Mouse (Mus musculus) myocyte (in vitro differentiated cells): ENCODE results near the gene Mettl5. TPM values are rescaled to one million over a fixed set of nuclear protein-coding genes. Genes with fewer than 3 reads are reported as not detected.

Experiments used
- H3K27me3 ChIP-seq: one replicate; pipeline ENCODE4 v1.6.1; 2011; ENCODE audit not compliant: control insufficient read depth, insufficient read depth, insufficient read length
- H3K36me3 ChIP-seq: one replicate; pipeline ENCODE4 v1.6.1; 2011; ENCODE audit not compliant: control insufficient read depth, insufficient read depth
- H3K4me2 ChIP-seq: one replicate; pipeline ENCODE4 v1.6.1; 2011; ENCODE audit warnings: low read depth, control low read depth
- H3K4me3 ChIP-seq: one replicate; pipeline ENCODE4 v1.5.1; 2011; ENCODE audit warnings: mild to moderate bottlenecking, control low read depth, moderate library complexity
- H3K79me2 ChIP-seq: one replicate; pipeline ENCODE4 v1.6.1; 2011; ENCODE audit not compliant: control insufficient read depth, insufficient read depth
- H3ac ChIP-seq: one replicate; pipeline ENCODE4 v1.6.1; 2011; ENCODE audit not compliant: control insufficient read depth, insufficient read length
- CEBPB ChIP-seq: IDR thresholded peaks from 2 replicates; pipeline ENCODE4 v1.6.1; 2011; ENCODE audit warnings: mild to moderate bottlenecking, moderate library complexity; ENCODE audit not compliant: poor library complexity, insufficient read depth, severe bottlenecking
- E2F4 ChIP-seq: IDR thresholded peaks from one replicate; pipeline ENCODE4 v1.6.1; 2011; ENCODE audit warnings: mild to moderate bottlenecking, control low read depth, moderate library complexity; ENCODE audit not compliant: insufficient read depth
- MAX ChIP-seq: IDR thresholded peaks from one replicate; pipeline ENCODE4 v1.6.1; 2011; ENCODE audit warnings: low read depth, mild to moderate bottlenecking, control low read depth
- MYOD1 ChIP-seq, 3 experiments: IDR thresholded peaks; one replicate each; pipeline ENCODE4 v1.6.1; 2011; ENCODE audit warnings: control low read depth in 2 of 3, low read depth in 2 of 3, mild to moderate bottlenecking in 2 of 3, moderate library complexity in 1 of 3; ENCODE audit not compliant: insufficient read length in 2 of 3, control insufficient read depth in 1 of 3
- MYOG ChIP-seq, 3 experiments: IDR thresholded peaks; one replicate each; pipeline ENCODE4 v1.6.1; 2011; ENCODE audit warnings: control low read depth in 2 of 3, low read depth in 2 of 3, mild to moderate bottlenecking in 2 of 3; ENCODE audit not compliant: insufficient read length in 2 of 3, control insufficient read depth in 1 of 3, insufficient read depth in 1 of 3
- POLR2A ChIP-seq: IDR thresholded peaks from one replicate; pipeline ENCODE4 v1.6.1; 2011; ENCODE audit warnings: low read depth, mild to moderate bottlenecking, control low read depth, moderate library complexity; ENCODE audit not compliant: insufficient read length
- POLR2AphosphoS2 ChIP-seq: IDR thresholded peaks from one replicate; pipeline ENCODE4 v1.6.1; 2011; ENCODE audit warnings: low read depth, control low read depth; ENCODE audit not compliant: insufficient read length
- REST ChIP-seq: IDR thresholded peaks from one replicate; pipeline ENCODE4 v1.6.1; 2011; ENCODE audit warnings: mild to moderate bottlenecking, control low read depth, moderate library complexity; ENCODE audit not compliant: insufficient read depth, insufficient read length
- SRF ChIP-seq: IDR thresholded peaks from one replicate; pipeline ENCODE4 v1.6.1; 2011; ENCODE audit warnings: low read depth; ENCODE audit not compliant: control insufficient read depth, insufficient read length
- TCF12 ChIP-seq: IDR thresholded peaks from one replicate; pipeline ENCODE4 v1.6.1; 2011; ENCODE audit warnings: mild to moderate bottlenecking, control low read depth; ENCODE audit not compliant: poor library complexity, insufficient read depth, severe bottlenecking
- TCF3 ChIP-seq: IDR thresholded peaks from one replicate; pipeline ENCODE4 v1.6.1; 2011; ENCODE audit warnings: low read depth, control low read depth; ENCODE audit not compliant: insufficient read length
- USF1 ChIP-seq: IDR thresholded peaks from one replicate; pipeline ENCODE4 v1.6.1; 2011; ENCODE audit warnings: low read depth, mild to moderate bottlenecking, control low read depth, moderate library complexity
- polyA plus RNA-seq: library from polyadenylated mRNA; unstranded; fragments of >200 nt; fragmentation: generic; extraction: Trizol; gene quantifications from one replicate; pipeline ENCODE4 v1.2.1, GENCODE M21; 2012; ENCODE audit warnings: missing spikeins

The Mettl5 gene
- polyA plus RNA-seq, 1 experiment = 14.3 TPM

DNA sequence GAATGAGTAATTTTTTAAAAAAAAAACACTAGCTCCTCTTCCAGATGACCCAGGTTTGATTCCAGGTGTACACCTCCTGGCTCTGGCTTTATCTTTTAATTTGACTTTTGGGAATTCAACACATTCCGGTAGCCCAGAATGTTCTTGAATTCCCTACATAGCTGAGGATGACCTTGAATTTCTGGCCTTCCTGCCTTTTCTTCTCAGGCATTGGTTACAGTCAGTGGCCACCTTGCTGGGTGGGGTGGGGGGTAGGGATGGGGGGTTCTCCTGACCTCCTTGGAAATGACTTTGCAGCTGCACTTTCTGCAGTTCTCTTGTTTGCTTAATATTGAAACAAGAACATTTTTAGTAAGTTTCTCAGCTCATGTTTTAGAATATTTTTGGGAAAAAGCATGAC is 7.7 kb upstream of the Mettl5 start:
- H3K4me2 ChIP-seq = no peak overlapping the region
- TF ChIP-seq REST (no peak), MAX (no peak), CEBPB (no peak), TCF12 (no peak), E2F4 (no peak), MYOG (IDR thresholded peaks at IDR 0.05; ENCODE audit: control insufficient read depth in 1 of 3, insufficient read depth in 1 of 3, insufficient read length in 2 of 3, low read depth in 2 of 3) (no peak), POLR2AphosphoS2 (no peak)
- H3K36me3 ChIP-seq = no peaks in the 10 kb centered on the region
- H3ac ChIP-seq = no peak overlapping the region
- H3K4me3 ChIP-seq = no peak overlapping the region
- H3K27me3 ChIP-seq = no peaks in the 10 kb centered on the region
- peaks cover 7% of the 10 kb centered on the region for H3K79me2 ChIP-seq

DNA sequence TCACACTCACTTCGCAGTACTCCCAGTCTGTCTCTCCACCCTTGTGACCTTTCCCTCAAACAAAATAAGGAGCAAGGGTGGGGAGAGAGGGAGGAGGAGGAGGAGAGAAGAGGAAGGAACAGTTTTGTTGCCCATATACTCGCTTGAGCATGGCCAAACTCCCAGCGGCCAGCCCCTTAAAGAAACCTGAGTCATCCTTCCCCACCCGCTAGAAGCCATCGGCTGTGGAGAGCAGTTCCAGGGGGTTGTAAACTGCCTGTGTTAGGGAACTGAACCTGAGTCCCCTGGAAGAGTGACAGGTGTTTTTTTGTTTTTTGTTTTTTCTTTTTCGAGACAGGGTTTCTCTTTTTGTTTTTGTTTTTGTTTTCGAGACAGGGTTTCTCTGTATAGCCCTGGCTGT is 5.4 kb upstream of the Mettl5 start:
- Histone ChIP-seq H3K4me2 (no peak overlapping the region), H3K4me3 (no peak overlapping the region), H3K36me3 (no peaks in the 10 kb centered on the region), H3K27me3 (no peaks in the 10 kb centered on the region), H3ac (no peak overlapping the region), H3K79me2 (no peaks in the 10 kb centered on the region)
- TF ChIP-seq TCF12 = no peak
- no peak for TF ChIP-seq SRF
- no peak for TF ChIP-seq USF1
- no peak for TF ChIP-seq POLR2AphosphoS2
- TF ChIP-seq MYOG (IDR thresholded peaks at IDR 0.05; ENCODE audit: control insufficient read depth in 1 of 3, insufficient read depth in 1 of 3, insufficient read length in 2 of 3, low read depth in 2 of 3) = no peak
- TF ChIP-seq MAX = no peak
- no peak for TF ChIP-seq MYOD1 (IDR thresholded peaks at IDR 0.05; ENCODE audit: control insufficient read depth in 1 of 3, insufficient read length in 2 of 3, low read depth in 2 of 3)
- TF ChIP-seq REST = no peak
- TF ChIP-seq CEBPB = no peak
- no peak for TF ChIP-seq E2F4
- no peak for TF ChIP-seq TCF3
- TF ChIP-seq POLR2A = no peak

DNA sequence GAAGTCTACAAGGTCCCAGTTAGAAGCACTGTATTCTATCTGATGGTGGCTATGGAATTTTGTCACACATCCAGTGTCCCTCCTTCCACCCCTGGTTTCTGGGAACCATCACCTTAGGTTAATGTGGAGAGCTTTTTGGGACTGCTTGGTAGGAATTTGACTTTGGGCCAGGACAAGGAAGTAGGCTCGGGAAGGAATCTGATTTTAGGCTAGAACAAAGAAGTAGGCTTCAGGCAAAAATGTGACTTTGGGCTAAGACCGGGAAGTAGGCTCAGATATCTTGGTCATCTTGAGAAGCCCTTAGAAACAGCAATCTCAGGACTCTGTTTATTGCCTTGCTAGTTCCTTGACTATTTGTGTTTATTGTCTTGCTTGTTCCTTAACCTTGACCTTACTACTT is 3.5 kb upstream of the Mettl5 start:
- Histone ChIP-seq H3K27me3 (no peaks in the 10 kb centered on the region), H3ac (no peak overlapping the region), H3K4me3 (no peak overlapping the region), H3K4me2 (no peak overlapping the region), H3K79me2 (no peaks in the 10 kb centered on the region), H3K36me3 (no peaks in the 10 kb centered on the region)
- TF ChIP-seq POLR2AphosphoS2 = no peak
- TF ChIP-seq TCF3 = no peak
- no peak for TF ChIP-seq MAX
- TF ChIP-seq MYOG (IDR thresholded peaks at IDR 0.05; ENCODE audit: control insufficient read depth in 1 of 3, insufficient read depth in 1 of 3, insufficient read length in 2 of 3, low read depth in 2 of 3) = no peak
- TF ChIP-seq TCF12 = no peak
- TF ChIP-seq USF1 = no peak
- TF ChIP-seq CEBPB = no peak
- TF ChIP-seq REST = no peak
- TF ChIP-seq MYOD1 (IDR thresholded peaks at IDR 0.05; ENCODE audit: control insufficient read depth in 1 of 3, insufficient read length in 2 of 3, low read depth in 2 of 3) = no peak
- no peak for TF ChIP-seq SRF
- no peak for TF ChIP-seq POLR2A
- no peak for TF ChIP-seq E2F4

DNA sequence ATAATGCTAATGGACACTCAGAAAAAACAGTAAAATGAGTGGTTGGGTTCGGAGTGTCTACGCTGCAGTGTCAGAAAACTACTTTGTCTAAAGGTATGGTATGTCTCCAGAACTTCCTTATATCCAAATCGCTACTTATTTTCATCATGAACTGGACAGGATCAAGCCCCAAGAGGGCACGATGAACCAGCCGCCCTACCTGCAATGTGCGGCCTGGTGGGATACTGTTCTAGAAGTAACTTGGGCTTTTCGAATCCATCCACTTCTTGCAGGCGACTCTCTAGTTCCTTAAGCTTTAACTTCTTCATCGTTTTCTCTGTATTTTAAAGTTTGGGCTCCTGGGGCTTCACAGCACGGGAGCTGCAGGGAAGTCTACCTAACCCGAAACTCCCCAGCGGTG is 365 bp downstream of the Mettl5 start:
- Histone ChIP-seq H3K4me3 (peak overlapping the region; percentile 91), H3K36me3 (no peaks in the 10 kb centered on the region), H3K27me3 (no peaks in the 10 kb centered on the region), H3K79me2 (no peaks in the 10 kb centered on the region), H3ac (peak overlapping the region; percentile 5), H3K4me2 (peak overlapping the region; percentile 93)
- TF ChIP-seq MYOD1 (IDR thresholded peaks at IDR 0.05; ENCODE audit: control insufficient read depth in 1 of 3, insufficient read length in 2 of 3, low read depth in 2 of 3) (no peak), CEBPB (no peak), USF1 (no peak), POLR2AphosphoS2 (no peak), TCF3 (no peak), MAX (no peak), SRF (no peak), E2F4 (no peak), TCF12 (no peak), POLR2A (no peak), MYOG (IDR thresholded peaks at IDR 0.05; ENCODE audit: control insufficient read depth in 1 of 3, insufficient read depth in 1 of 3, insufficient read length in 2 of 3, low read depth in 2 of 3) (no peak), REST (no peak)

DNA sequence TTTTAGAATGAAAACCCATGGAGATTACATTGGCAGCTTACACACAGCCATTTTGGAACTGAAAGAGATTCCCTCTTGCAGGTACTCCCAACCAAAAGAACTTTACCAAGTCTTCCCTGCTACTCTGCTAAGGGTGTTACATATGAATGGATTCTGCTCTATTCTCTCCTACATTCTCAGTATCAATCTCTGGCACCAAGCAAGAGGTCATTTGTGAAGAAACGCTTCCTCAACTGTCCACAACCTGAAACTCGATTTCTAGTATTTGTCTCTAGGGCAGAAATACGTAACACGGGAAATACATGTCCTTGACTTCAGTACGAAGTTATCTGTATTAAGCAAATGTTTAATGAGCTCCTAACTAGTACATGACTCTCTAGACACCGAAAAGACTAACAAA is 834 bp downstream of the Mettl5 start:
- H3K4me2 ChIP-seq = peak overlapping the region; percentile 93
- no peaks in the 10 kb centered on the region for H3K27me3 ChIP-seq
- H3K36me3 ChIP-seq = peaks cover 2% of the 10 kb centered on the region
- no peak for TF ChIP-seq REST
- H3K79me2 ChIP-seq = no peaks in the 10 kb centered on the region
- H3K4me3 ChIP-seq = peak overlapping the region; percentile 91
- H3ac ChIP-seq = peak overlapping the region; percentile 5
